Mouse (Mus musculus) G1E (cell line): Measurements from ENCODE around the gene Gcnt3. TPM values are rescaled to one million over a fixed set of nuclear protein-coding genes. Genes with fewer than 3 reads are reported as not detected.

Experiments
- ATAC-seq: 2 replicates; pipeline ENCODE4 v1.8.0; 2016; ENCODE audit warnings: mild to moderate bottlenecking; ENCODE audit not compliant: insufficient number of reproducible peaks, poor library complexity, low FRiP score, severe bottlenecking; ENCODE audit errors: extremely low read depth
- DNase-seq: peaks from one replicate; pipeline ENCODE4 v3.0.0; 2012; ENCODE audit warnings: low spot score
- H3K27me3 ChIP-seq: 2 replicates; pipeline ENCODE4 v1.6.1; 2012; ENCODE audit warnings: mild to moderate bottlenecking, low read length, inconsistent platforms; ENCODE audit not compliant: insufficient read depth
- H3K36me3 ChIP-seq: replicated peaks from 2 replicates; pipeline ENCODE3; 2012; ENCODE audit warnings: mild to moderate bottlenecking, inconsistent platforms
- H3K4me1 ChIP-seq: 2 replicates; pipeline ENCODE4 v1.6.1; 2012; ENCODE audit warnings: low read depth, low read length, inconsistent platforms, mixed read lengths; ENCODE audit not compliant: insufficient read depth
- H3K4me3 ChIP-seq: 2 replicates; pipeline ENCODE4 v1.5.1; 2012; ENCODE audit warnings: low read depth, mild to moderate bottlenecking, inconsistent platforms, low read length, moderate library complexity, mixed read lengths
- H3K9me3 ChIP-seq: replicated peaks from 2 replicates; pipeline ENCODE4 v1.6.1; 2012; ENCODE audit warnings: inconsistent platforms
- CTCF ChIP-seq: IDR thresholded peaks from 2 replicates; pipeline ENCODE4 v1.5.1; 2012; ENCODE audit warnings: low read depth, low read length, inconsistent platforms, mixed read lengths
- GATA1 ChIP-seq: IDR thresholded peaks from 2 replicates; pipeline ENCODE4 v1.6.1; 2012; ENCODE audit warnings: borderline replicate concordance, low read length, inconsistent platforms, mixed read lengths
- GATA2 ChIP-seq: IDR thresholded peaks from 2 replicates; pipeline ENCODE4 v1.6.1; 2012; ENCODE audit warnings: low read depth, low read length, inconsistent platforms, borderline replicate concordance
- POLR2AphosphoS5 ChIP-seq: IDR thresholded peaks from 2 replicates; pipeline ENCODE4 v1.6.1; 2012; ENCODE audit warnings: low read depth, low read length, inconsistent platforms; ENCODE audit not compliant: insufficient replicate concordance
- TAL1 ChIP-seq: conservative IDR thresholded peaks from 2 replicates; pipeline ENCODE4 v1.6.1; 2012; ENCODE audit warnings: low read depth, low read length, inconsistent platforms, mixed read lengths
- polyA plus RNA-seq: library from polyadenylated mRNA; stranded (reverse); fragments of >175 nt; gene quantifications from 2 replicates; pipeline ENCODE4 v1.2.3, GENCODE M21; 2012
- total RNA-seq, 2 experiments: library from RNA; stranded (forward) in 1 of 2; stranded (reverse) in 1 of 2; fragments of 200-1000 nt in 1 of 2; fragments of >200 nt in 1 of 2; fragmentation: Nextera tagmentation in 1 of 2; gene quantifications; 2 replicates each; pipeline ENCODE4 v1.2.3; 2014 to 2017

Gene Gcnt3
- total and polyA plus RNA-seq, 3 experiments = 0.11 TPM; not detected in 2

GRCm38 (mm10) chr9:70010781-70011473 lies 27.0 kb downstream of the Gcnt3 start:
- H3K36me3 ChIP-seq = peaks cover 50% of the 10 kb centered on the region
- DNase-seq (no peak), ATAC-seq (no peak)
- peaks cover 29% of the 10 kb centered on the region for H3K4me1 ChIP-seq
- no peaks in the 10 kb centered on the region for H3K27me3 ChIP-seq
- no peaks in the 10 kb centered on the region for H3K9me3 ChIP-seq
- no peak overlapping the region for H3K4me3 ChIP-seq
- no peak for TF ChIP-seq POLR2AphosphoS5
- no peak for TF ChIP-seq GATA1
- no peak for TF ChIP-seq CTCF
- no peak for TF ChIP-seq TAL1
- TF ChIP-seq GATA2 = no peak

- peaks cover 23% of the 10 kb centered on the region for H3K4me1 ChIP-seq
- H3K9me3 ChIP-seq = no peaks in the 10 kb centered on the region
- H3K27me3 ChIP-seq = no peaks in the 10 kb centered on the region
- no peak for ATAC-seq
- DNase-seq = no peak
- TF ChIP-seq GATA1 (no peak), POLR2AphosphoS5 (no peak), GATA2 (no peak), CTCF (no peak), TAL1 (no peak)
- peaks cover 55% of the 10 kb centered on the region for H3K36me3 ChIP-seq
- H3K4me3 ChIP-seq = no peak overlapping the region
Measured at GRCm38 (mm10) chr9:70009754-70010304, 28.1 kb downstream of the Gcnt3 start.

- Histone ChIP-seq H3K4me3 (no peak overlapping the region), H3K27me3 (no peaks in the 10 kb centered on the region), H3K9me3 (no peaks in the 10 kb centered on the region), H3K36me3 (peaks cover 71% of the 10 kb centered on the region), H3K4me1 (peaks cover 12% of the 10 kb centered on the region)
- DNase-seq (no peak), ATAC-seq (no peak)
- TF ChIP-seq CTCF (no peak), GATA1 (no peak), TAL1 (no peak), POLR2AphosphoS5 (no peak), GATA2 (no peak)
Measured at GRCm38 (mm10) chr9:70007506-70008248, 30.2 kb downstream of the Gcnt3 start.

DNA sequence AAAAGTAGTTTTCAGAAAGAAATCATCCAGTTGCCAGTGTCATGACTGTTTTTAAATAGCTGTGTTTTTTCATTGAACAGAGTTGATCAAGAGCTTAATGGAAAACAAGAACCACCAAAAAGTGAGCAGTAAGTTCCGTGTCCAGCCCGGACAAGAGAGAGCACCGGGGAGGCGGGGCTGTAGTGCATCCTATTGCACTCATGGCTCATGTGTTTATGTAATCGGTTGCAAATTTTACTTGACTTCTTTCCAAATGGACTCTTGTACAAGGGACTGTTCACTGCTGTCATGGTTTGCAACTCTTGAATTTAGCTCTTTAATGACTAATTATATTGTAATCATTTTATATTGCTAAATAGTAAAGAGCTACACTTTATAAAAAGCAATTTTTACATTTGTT lies 30.9 kb downstream of the Gcnt3 start:
- peaks cover 9% of the 10 kb centered on the region for H3K4me1 ChIP-seq
- peaks cover 78% of the 10 kb centered on the region for H3K36me3 ChIP-seq
- ATAC-seq (no peak), DNase-seq (no peak)
- no peak overlapping the region for H3K4me3 ChIP-seq
- TF ChIP-seq GATA1 (no peak), TAL1 (no peak), POLR2AphosphoS5 (no peak), GATA2 (no peak), CTCF (no peak)
- H3K9me3 ChIP-seq = no peaks in the 10 kb centered on the region
- H3K27me3 ChIP-seq = no peaks in the 10 kb centered on the region

GRCm38 (mm10) chr9:70003516-70003915 lies 34.4 kb downstream of the Gcnt3 start:
- ATAC-seq = no peak
- Histone ChIP-seq H3K4me3 (no peak overlapping the region), H3K4me1 (peaks cover 2% of the 10 kb centered on the region; the same call in 1 of the 2 replicates), H3K9me3 (no peaks in the 10 kb centered on the region), H3K27me3 (no peaks in the 10 kb centered on the region), H3K36me3 (peaks cover 88% of the 10 kb centered on the region)
- DNase-seq = no peak
- TF ChIP-seq TAL1 (no peak), CTCF (no peak), POLR2AphosphoS5 (no peak), GATA1 (no peak), GATA2 (no peak)

DNA sequence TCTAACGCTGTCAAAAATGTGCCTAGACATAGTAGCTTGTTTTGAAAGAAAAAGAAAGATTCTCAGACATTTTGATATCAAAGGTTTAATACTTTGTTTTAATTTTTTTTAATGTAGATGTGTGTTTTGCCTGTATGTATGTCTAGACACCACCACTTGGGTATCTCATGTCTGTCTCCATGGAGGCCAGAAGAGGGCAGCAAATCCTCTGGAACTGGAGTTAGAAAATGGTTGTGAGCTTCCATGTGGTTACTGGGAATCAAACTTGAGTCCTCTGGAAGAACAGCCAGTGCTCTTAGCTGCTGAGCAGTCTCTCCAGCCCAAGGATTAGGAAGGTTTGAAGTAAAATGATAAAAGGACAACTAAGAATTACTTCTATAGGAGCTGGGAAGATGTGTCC lies 38.6 kb downstream of the Gcnt3 start:
- TF ChIP-seq CTCF = no peak
- no peak for TF ChIP-seq TAL1
- no peak for TF ChIP-seq POLR2AphosphoS5
- no peak for TF ChIP-seq GATA1
- no peak for TF ChIP-seq GATA2
- no peak for DNase-seq
- H3K36me3 ChIP-seq = peaks cover 92% of the 10 kb centered on the region
- no peak overlapping the region for H3K4me3 ChIP-seq
- ATAC-seq = no peak
- no peaks in the 10 kb centered on the region for H3K4me1 ChIP-seq
- no peaks in the 10 kb centered on the region for H3K9me3 ChIP-seq
- H3K27me3 ChIP-seq = no peaks in the 10 kb centered on the region
